Mouse (Mus musculus) liver, postnatal 0 days (tissue): ENCODE data around the gene Fcor. TPM values are rescaled to one million over a fixed set of nuclear protein-coding genes. Genes with fewer than 3 reads are reported as not detected.

ENCODE experiments used
- ATAC-seq: fragments of 200-750 bp; cut with Nextera tagmentation; 2 replicates; pipeline ENCODE4 v1.8.0; 2017; ENCODE audit warnings: mild to moderate bottlenecking, moderate library complexity
- DNase-seq: peaks from one replicate; pipeline ENCODE4 v3.0.0-alpha.2; 2016
- H3K27ac ChIP-seq: fragments of 300-500 bp; sonication (generic); 2 replicates; pipeline ENCODE4 v1.5.1; 2014; ENCODE audit warnings: antibody characterized with exemption, moderate library complexity, mild to moderate bottlenecking, low read depth
- H3K27me3 ChIP-seq: fragments of 300-500 bp; sonication (generic); 2 replicates; pipeline ENCODE4 v1.6.1; 2014; ENCODE audit warnings: low read length, control low read depth, mixed read lengths; ENCODE audit not compliant: insufficient read depth
- H3K36me3 ChIP-seq: fragments of 300-500 bp; sonication (generic); replicated peaks from 2 replicates; pipeline ENCODE4 v1.6.1; 2014; ENCODE audit warnings: mild to moderate bottlenecking, control low read depth, low read length, moderate library complexity, mixed read lengths; ENCODE audit not compliant: insufficient read depth
- H3K4me1 ChIP-seq: fragments of 300-500 bp; sonication (generic); 2 replicates; pipeline ENCODE4 v1.6.1; 2014; ENCODE audit warnings: antibody characterized with exemption, mild to moderate bottlenecking, control low read depth; ENCODE audit not compliant: insufficient read depth
- H3K4me2 ChIP-seq: fragments of 300-500 bp; sonication (generic); 2 replicates; pipeline ENCODE4 v1.6.1; 2014; ENCODE audit warnings: low read depth, mild to moderate bottlenecking, low read length, moderate library complexity, mixed read lengths
- H3K4me3 ChIP-seq: fragments of 300-500 bp; sonication (generic); 2 replicates; pipeline ENCODE4 v1.5.1; 2014; ENCODE audit warnings: low read depth, low read length
- H3K9ac ChIP-seq: fragments of 300-500 bp; sonication (generic); replicated peaks from 2 replicates; pipeline ENCODE4 v1.6.1; 2014; ENCODE audit warnings: mild to moderate bottlenecking, moderate library complexity
- H3K9me3 ChIP-seq: fragments of 300-500 bp; sonication (generic); 2 replicates; pipeline ENCODE4 v1.6.1; 2016; ENCODE audit warnings: mild to moderate bottlenecking, control low read depth, low read length, mixed read lengths
- CTCF ChIP-seq: sonication (generic); IDR thresholded peaks from 2 replicates; pipeline ENCODE4 v1.5.1; 2016; ENCODE audit warnings: antibody characterized with exemption, low read depth
- EP300 ChIP-seq: IDR thresholded peaks from 2 replicates; pipeline ENCODE4 v1.6.1; 2016; ENCODE audit warnings: antibody characterized with exemption, low read depth, mild to moderate bottlenecking
- WGBS: fragments of 180-500 bp; shearing (Covaris S2); extraction: QIAGEN DNeasy Blood & Tissue Kit; methylation state at CpG from one replicate; pipeline ENCODE4 v1.1.7; 2014; ENCODE audit not compliant: insufficient replicate concordance; 5-methylcytosine and 5-hydroxymethylcytosine counted together
- polyA plus RNA-seq: library from polyadenylated mRNA; unstranded; fragments of >200 nt; fragmentation: Nextera tagmentation; extraction: Ambion mirVana; gene quantifications from 2 replicates; pipeline ENCODE4 v1.2.1, GENCODE M21; 2015

Gene Fcor
- polyA plus RNA-seq, 1 experiment from 2014 or later, result 2.7 TPM

GRCm38 (mm10) chr8:3678831-3679230, 6.7 kb upstream of the Fcor start:
- Histone ChIP-seq H3K4me2 (no peak overlapping the region), H3K27ac (no peak overlapping the region), H3K36me3 (peaks cover 22% of the 10 kb centered on the region), H3K4me3 (no peak overlapping the region), H3K9ac (no peak overlapping the region), H3K27me3 (no peaks in the 10 kb centered on the region), H3K4me1 (peaks cover 16% of the 10 kb centered on the region), H3K9me3 (no peaks in the 10 kb centered on the region)
- no peak for TF ChIP-seq EP300
- TF ChIP-seq CTCF, result no peak
- WGBS, result 91% methylated on average over 23 of the region's 23 CpGs
- DNase-seq, result no peak
- no peak for ATAC-seq

GRCm38 (mm10) chr8:3676993-3677579, 4.9 kb upstream of the Fcor start:
- DNase-seq (no peak), ATAC-seq (no peak)
- peaks cover 22% of the 10 kb centered on the region for H3K36me3 ChIP-seq
- no peaks in the 10 kb centered on the region for H3K27me3 ChIP-seq
- peaks cover 19% of the 10 kb centered on the region for H3K4me1 ChIP-seq
- peak overlapping the region; percentile 89 for H3K4me2 ChIP-seq
- peak overlapping the region; percentile 94 for H3K4me3 ChIP-seq
- no peaks in the 10 kb centered on the region for H3K9me3 ChIP-seq
- TF ChIP-seq EP300, result no peak
- TF ChIP-seq CTCF, result no peak
- under 1% methylated on average over 15 of the region's 15 CpGs for WGBS
- peak overlapping the region; percentile 97 for H3K27ac ChIP-seq
- H3K9ac ChIP-seq, result peak overlapping the region; percentile 94

GRCm38 (mm10) chr8:3676131-3676992, 4.2 kb upstream of the Fcor start, which contains the start of gene Trappc5:
Trappc5 (plus strand) TSS chr8:3676299.
- Histone ChIP-seq H3K27me3 (no peaks in the 10 kb centered on the region), H3K4me2 (peak within 1 kb of the TSS; percentile 89), H3K9ac (peak within 1 kb of the TSS; percentile 94), H3K9me3 (no peaks in the 10 kb centered on the region), H3K27ac (peak within 1 kb of the TSS; percentile 97), H3K4me3 (peak within 1 kb of the TSS; percentile 94), H3K36me3 (peaks cover 22% of the 10 kb centered on the region), H3K4me1 (peaks cover 19% of the 10 kb centered on the region)
- peak; percentile 92 for ATAC-seq
- TF ChIP-seq CTCF (peak; percentile 99), EP300 (no peak; the same call in 1 of the 2 replicates)
- DNase-seq, result peak; percentile 94
- WGBS, result 1% methylated on average over 57 of the region's 61 CpGs

GRCm38 (mm10) chr8:3674671-3675070, 2.5 kb upstream of the Fcor start:
- Histone ChIP-seq H3K4me1 (peaks cover 19% of the 10 kb centered on the region), H3K27me3 (no peaks in the 10 kb centered on the region), H3K27ac (no peak overlapping the region), H3K36me3 (peaks cover 10% of the 10 kb centered on the region), H3K4me2 (no peak overlapping the region), H3K4me3 (no peak overlapping the region), H3K9ac (no peak overlapping the region), H3K9me3 (no peaks in the 10 kb centered on the region)
- DNase-seq (no peak), ATAC-seq (no peak)
- 57% methylated on average over 3 of the region's 3 CpGs for WGBS
- TF ChIP-seq EP300, result no peak
- no peak for TF ChIP-seq CTCF

GRCm38 (mm10) chr8:3670388-3670787, 1.8 kb downstream of the Fcor start:
- no peak overlapping the region for H3K4me3 ChIP-seq
- TF ChIP-seq EP300 (no peak), CTCF (no peak)
- no peaks in the 10 kb centered on the region for H3K9me3 ChIP-seq
- H3K4me2 ChIP-seq, result peak overlapping the region; percentile 49; the same call in 1 of the 2 replicates
- WGBS, result 56% methylated on average over 2 of the region's 2 CpGs
- no peak for ATAC-seq
- H3K27me3 ChIP-seq, result no peaks in the 10 kb centered on the region
- H3K4me1 ChIP-seq, result peaks cover 3% of the 10 kb centered on the region; the same call in 1 of the 2 replicates
- no peaks in the 10 kb centered on the region for H3K36me3 ChIP-seq
- no peak overlapping the region for H3K27ac ChIP-seq
- no peak overlapping the region for H3K9ac ChIP-seq
- DNase-seq, result peak; percentile 60

GRCm38 (mm10) chr8:3665507-3665906, 6.7 kb downstream of the Fcor start, which contains the start of gene Mcemp1:
Mcemp1 (plus strand) TSS chr8:3665754.
- H3K27ac ChIP-seq, result peak within 1 kb of the TSS; percentile 82
- WGBS, result 57% methylated on average over 6 of the region's 6 CpGs
- H3K27me3 ChIP-seq, result no peaks in the 10 kb centered on the region
- no peak for TF ChIP-seq CTCF
- no peak for TF ChIP-seq EP300
- no peaks in the 10 kb centered on the region for H3K9me3 ChIP-seq
- H3K9ac ChIP-seq, result peak within 1 kb of the TSS; percentile 30; the same call in 1 of the 2 replicates
- H3K4me1 ChIP-seq, result no peaks in the 10 kb centered on the region
- H3K4me3 ChIP-seq, result peak within 1 kb of the TSS; percentile 37
- ATAC-seq, result peak; percentile 35; the same call in 1 of the 2 replicates
- H3K36me3 ChIP-seq, result no peaks in the 10 kb centered on the region
- no peak for DNase-seq
- peak within 1 kb of the TSS; percentile 44 for H3K4me2 ChIP-seq
